Mouse (Mus musculus) heart, adult 18-20 months (tissue): Measurements from ENCODE around the gene B4galt3. TPM values are rescaled to one million over a fixed set of nuclear protein-coding genes. Genes with fewer than 3 reads are reported as not detected.
A peak's percentile ranks its signal among the peaks of the same experiment; 100 is the strongest.

Experiments used
- DNase-seq, 2 experiments: peaks; one replicate each; pipeline ENCODE4 v3.0.0; 2021 to 2022; ENCODE audit warnings: mixed read lengths in 1 of 2
- total RNA-seq, 2 experiments: library from RNA; stranded (reverse); gene quantifications; 2 replicates each; pipeline ENCODE4 v1.2.3; 2021

The B4galt3 gene
- total RNA-seq, 2 experiments from 2014 or later: 18.7 to 19.6 TPM

GRCm38 (mm10) chr1:171263185-171263611, 6.9 kb upstream of the B4galt3 start:
- DNase-seq: peak; percentile 59 to 70

GRCm38 (mm10) chr1:171263666-171264461, 6.3 kb upstream of the B4galt3 start:
- no peak for DNase-seq

GRCm38 (mm10) chr1:171265971-171266744, 4.0 kb upstream of the B4galt3 start:
- no peak for DNase-seq

- no peak for DNase-seq
These were observed 1.8 kb upstream of the B4galt3 start for GRCm38 (mm10) chr1:171268341-171268740.

- no peak for DNase-seq
These were observed 409 bp downstream of the B4galt3 start for GRCm38 (mm10) chr1:171270573-171270900.

GRCm38 (mm10) chr1:171271196-171271595, 1.1 kb downstream of the B4galt3 start:
- DNase-seq: no peak

GRCm38 (mm10) chr1:171271622-171272021, 1.5 kb downstream of the B4galt3 start:
- no peak for DNase-seq

- no peak for DNase-seq
These were observed 2.0 kb downstream of the B4galt3 start for GRCm38 (mm10) chr1:171272086-171272485.

- no peak for DNase-seq
These were observed 4.0 kb downstream of the B4galt3 start for GRCm38 (mm10) chr1:171274171-171274570.

GRCm38 (mm10) chr1:171275144-171275734, 5.1 kb downstream of the B4galt3 start:
- no peak for DNase-seq

GRCm38 (mm10) chr1:171276110-171276748, 6.1 kb downstream of the B4galt3 start:
- DNase-seq: no peak

GRCm38 (mm10) chr1:171277736-171278135, 7.6 kb downstream of the B4galt3 start:
- no peak for DNase-seq

- DNase-seq: no peak
These were observed 8.3 kb downstream of the B4galt3 start for GRCm38 (mm10) chr1:171278436-171278835.

GRCm38 (mm10) chr1:171279012-171279705, 9.0 kb downstream of the B4galt3 start:
- DNase-seq: no peak

GRCm38 (mm10) chr1:171279721-171280120, 9.6 kb downstream of the B4galt3 start:
- no peak for DNase-seq

- no peak for DNase-seq
These were observed 10.3 kb downstream of the B4galt3 start for GRCm38 (mm10) chr1:171280250-171280915.

- DNase-seq: peak; percentile 94 to 98
These were observed 10.9 kb downstream of the B4galt3 start, which contains the start of gene Ppox for GRCm38 (mm10) chr1:171280916-171281527. Gene Ppox (minus strand): TSS chr1:171281186.

- DNase-seq: peak; percentile 87 to 93
These were observed 11.4 kb downstream of the B4galt3 start for GRCm38 (mm10) chr1:171281528-171281923.

- no peak for DNase-seq
These were observed 12.1 kb downstream of the B4galt3 start for GRCm38 (mm10) chr1:171282086-171282805.
